Mouse (Mus musculus) cerebellum, postnatal 36 days (tissue): ENCODE data around the gene D430041D05Rik.
"Not testable (repeated sequence)": the region's sequence is repeated elsewhere in the genome, so short reads cannot be mapped to it uniquely, and the experiment has no call there.

ENCODE experiments used
- DNase-seq, 2 experiments: peaks; one replicate each; pipeline ENCODE4 v3.0.0; 2021 to 2022; ENCODE audit warnings: mixed read lengths in 2 of 2

D430041D05Rik gene

GRCm38 (mm10) chr2:104150608-104151397, 260.0 kb downstream of the D430041D05Rik start:
- peak; percentile 28 to 31 for DNase-seq

DNA sequence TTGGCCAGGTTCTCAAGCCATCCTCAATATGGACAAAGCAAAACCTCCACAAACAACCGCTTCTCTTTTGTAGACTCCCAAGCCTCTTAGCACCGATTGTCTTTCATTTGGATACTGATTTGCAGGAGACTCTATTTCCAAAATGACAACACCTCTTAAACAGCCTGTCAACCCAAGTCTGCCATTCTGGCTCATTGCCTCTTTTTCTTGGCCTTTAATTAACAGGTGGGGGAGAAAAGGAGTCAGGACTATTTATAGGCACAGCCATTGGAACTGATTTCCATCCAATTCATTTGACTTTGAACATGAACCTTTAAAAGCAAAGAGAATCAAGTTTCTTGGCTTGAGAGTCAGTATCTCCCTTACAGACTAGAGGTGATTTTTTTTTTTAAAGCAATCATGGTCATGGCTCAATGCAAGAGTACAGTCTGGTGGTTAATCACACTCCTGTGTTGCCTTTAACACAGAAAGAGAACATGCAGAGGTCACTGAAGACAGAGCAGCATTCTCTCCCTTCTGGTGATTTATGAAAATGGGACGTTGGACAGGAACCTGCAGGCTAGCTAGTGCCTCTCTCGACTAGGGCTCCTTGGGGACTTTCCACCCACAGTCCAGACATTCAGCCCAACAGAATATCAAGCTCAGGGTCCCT, 262.8 kb downstream of the D430041D05Rik start:
- peak in 1 of 2 experiments; percentile 18 for DNase-seq

DNA sequence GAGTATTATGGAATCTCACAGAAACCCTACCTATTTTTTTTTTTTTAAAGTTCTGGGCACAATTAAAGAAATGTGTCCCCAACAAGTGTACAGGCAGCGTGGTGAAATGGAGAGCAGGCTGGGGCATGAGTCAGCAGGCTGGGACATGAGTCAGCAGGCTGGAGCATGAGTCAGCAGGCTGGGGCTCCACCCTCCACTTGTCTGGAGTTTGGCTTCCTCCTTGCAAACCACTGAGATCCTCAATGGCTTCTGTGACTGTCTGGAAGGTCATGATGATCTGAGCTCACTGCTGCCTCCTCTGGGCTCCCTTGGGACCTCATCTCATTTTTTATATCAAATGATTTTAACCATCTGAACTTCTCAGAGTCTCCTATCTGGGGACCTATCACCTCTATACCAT, 264.8 kb downstream of the D430041D05Rik start:
- peak in 1 of 2 experiments; percentile 26 for DNase-seq

DNA sequence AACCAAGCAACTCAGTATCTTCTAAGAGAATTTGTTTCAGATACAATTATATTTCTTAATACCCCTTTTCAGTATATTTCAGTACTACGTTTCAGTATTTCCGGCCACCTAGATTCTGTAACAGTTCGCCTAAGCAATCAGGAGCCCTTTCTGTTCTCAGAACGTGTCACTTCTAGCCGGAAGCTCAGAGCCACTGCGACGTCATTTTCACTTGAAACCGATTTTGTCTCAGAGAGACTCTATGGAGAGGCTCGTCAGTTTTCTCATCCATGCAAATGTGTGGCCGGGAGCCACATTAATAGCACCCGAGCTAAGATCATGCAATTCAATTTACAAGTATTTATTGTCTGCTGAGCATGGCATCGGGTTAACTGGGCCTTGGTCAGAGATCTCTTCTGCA, 266.8 kb downstream of the D430041D05Rik start:
- no peak for DNase-seq

DNA sequence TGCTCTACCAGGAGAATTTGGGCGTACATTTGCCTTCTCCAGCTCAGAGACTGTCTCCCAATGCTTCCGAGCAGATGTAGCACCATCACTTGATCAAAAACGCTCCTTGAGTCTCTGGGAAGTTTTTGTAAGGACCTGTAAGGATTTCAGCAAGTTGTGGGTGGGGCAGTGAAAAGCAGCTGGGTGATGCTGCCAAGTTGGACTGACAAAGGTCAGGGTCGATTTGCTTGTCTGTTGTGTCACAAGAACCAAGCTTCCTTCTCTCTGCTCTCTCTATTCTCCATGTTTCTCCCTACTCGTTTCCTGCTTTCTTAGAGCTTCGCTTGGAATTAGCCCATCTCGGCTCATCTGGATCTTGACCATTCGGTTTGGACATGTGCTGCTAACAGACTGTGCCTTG, 268.7 kb downstream of the D430041D05Rik start:
- DNase-seq: no peak

- no peak for DNase-seq
Observed at GRCm38 (mm10) chr2:104135920-104136319, 274.9 kb downstream of the D430041D05Rik start.

- DNase-seq: peak; percentile 67 to 85
Observed at GRCm38 (mm10) chr2:104134150-104135056, 276.4 kb downstream of the D430041D05Rik start.

- DNase-seq: no peak
Observed at GRCm38 (mm10) chr2:104133042-104133810, 277.6 kb downstream of the D430041D05Rik start.

- DNase-seq: no peak
Observed at GRCm38 (mm10) chr2:104132266-104132859, 278.4 kb downstream of the D430041D05Rik start.

- DNase-seq: no peak
Observed at GRCm38 (mm10) chr2:104130969-104131368, 279.8 kb downstream of the D430041D05Rik start.

DNA sequence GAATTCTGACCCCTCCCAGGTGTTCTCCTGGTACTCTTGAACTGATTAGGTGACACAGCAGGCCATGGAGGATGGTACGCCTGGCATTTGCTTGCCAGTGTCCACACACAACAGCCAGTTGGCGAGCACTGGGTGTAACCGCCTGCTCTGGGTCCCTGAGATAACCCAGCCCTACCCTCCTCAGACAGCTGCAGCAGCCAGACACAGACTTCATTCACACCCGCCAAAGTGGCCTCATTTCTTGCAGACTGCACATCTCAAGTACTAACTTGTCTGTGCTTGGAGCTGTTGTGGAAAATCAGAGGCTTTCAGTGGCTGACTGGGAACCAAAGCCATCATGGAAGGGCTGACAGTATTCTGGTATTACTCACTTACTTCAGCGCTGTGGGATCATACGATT, 280.6 kb downstream of the D430041D05Rik start:
- no peak for DNase-seq

DNA sequence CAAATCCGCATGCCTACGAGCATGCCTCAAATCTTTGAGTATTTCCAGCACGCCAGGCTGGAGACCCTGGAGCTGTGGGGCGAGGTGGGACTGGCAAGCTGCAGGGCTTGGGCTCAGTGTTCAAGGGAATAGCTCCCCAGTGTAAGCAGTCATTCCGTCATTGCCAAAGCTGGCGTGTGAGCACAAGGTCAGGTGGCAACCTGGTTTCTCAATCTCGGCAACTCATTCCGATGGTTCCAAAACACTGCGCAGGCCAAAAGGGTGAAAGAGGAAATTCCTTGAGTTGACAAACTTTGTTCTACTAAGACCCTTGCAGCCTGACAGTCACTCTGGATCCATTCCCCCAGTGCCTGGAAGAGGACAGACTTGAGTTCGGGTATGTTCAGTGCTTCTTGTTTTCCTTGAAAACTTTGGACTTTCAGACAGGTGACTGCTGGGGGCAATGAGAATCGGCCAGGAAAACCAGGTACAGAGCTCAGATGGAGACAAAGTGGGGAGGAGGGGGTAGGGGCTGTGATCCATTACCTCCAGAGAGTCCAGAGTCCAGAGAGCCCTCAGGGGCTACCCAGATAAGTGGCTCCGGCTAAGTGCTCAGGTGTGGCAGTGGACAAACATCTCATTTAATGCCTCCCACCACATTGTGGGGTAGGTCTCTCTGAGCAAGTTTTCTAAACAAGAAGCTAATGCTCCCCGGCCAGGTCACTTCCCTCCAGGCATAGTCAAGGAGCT, 281.8 kb downstream of the D430041D05Rik start:
- DNase-seq: no peak

DNA sequence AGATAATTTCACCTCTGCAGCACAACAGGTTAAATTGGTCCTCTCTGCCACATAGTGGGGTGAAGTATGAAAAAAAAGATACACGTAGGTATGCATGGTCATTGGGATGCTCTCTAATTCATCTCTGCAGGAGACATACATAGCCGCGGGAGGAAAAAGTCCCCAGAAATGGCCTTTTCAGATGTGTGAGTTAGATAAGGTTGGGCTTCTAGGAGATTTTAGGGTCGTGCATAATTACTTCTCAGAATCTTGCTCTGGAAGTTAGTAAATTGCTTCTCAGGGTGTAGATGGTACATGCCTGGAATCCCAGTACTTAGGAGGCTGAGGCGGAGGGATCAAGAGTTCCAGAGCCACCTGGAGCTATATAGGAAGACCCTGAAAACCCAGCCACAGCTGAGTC, 286.7 kb downstream of the D430041D05Rik start:
- no peak for DNase-seq

DNA sequence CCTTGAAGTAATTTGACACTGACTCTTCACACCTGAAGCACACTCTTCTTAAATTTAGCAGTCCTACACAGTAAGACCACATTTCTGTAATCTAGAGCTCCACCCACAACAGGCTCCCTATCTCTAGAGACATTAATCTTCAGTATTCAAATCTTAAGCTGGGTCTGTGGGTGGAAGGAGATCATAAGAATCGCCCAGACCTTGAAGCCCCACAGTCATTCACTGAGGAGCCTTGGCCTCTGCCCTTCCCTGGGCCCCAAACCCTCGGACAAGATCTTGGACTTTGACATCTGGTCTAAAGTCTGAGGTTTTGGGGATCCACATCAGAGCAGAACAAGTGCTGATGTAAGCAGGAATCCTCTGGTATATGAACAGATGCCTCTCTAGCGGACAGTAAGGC, 287.3 kb downstream of the D430041D05Rik start:
- DNase-seq: no peak

GRCm38 (mm10) chr2:104122505-104123378, 288.1 kb downstream of the D430041D05Rik start, which contains the start of gene A930018P22Rik:
Gene A930018P22Rik (plus strand): TSS chr2:104122769.
- peak; percentile 79 to 86 for DNase-seq

- DNase-seq: no peak
Observed at GRCm38 (mm10) chr2:104121681-104122504, 288.9 kb downstream of the D430041D05Rik start.

- no peak for DNase-seq
Observed at GRCm38 (mm10) chr2:104120312-104120711, 290.5 kb downstream of the D430041D05Rik start.

DNA sequence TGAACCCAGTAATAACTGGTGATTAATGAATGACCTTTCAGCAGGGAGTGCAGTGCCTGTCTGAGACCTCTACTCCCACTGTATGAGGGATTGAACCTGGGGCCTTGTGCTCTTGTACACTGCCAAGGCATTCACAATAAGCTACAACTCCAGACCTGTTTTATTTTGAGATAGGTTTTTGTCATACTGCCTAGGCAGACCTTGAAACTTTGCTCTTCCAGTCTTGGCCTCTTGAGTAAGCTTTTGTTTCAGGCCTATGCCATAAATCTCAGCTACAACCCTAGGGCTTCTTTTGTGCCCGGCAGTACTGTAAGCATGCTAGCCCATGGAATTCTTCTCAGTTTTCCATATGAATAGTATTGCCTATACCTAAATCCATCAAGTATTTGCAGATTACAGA, 291.7 kb downstream of the D430041D05Rik start:
- DNase-seq: no peak

DNA sequence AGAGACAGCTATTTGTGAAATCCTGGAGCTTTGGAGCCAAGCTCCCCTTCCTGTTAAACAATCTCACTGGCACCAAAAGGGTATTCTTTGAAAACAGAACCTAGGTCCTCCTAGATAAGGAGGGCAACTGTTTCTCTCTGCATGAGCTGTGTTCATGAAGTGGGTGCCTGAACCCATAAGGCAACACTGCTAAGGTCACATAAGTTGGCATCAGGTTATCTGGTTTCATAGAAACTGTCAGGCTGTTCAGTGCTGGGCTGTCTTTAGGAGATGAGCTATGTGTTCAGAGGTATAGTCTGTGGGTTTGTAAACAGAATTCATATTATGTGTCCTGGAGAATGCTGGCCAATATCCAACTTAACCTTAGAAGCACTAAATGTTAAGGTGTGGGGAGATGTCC, 293.6 kb downstream of the D430041D05Rik start:
- DNase-seq: not testable (repeated sequence)
